Mouse (Mus musculus) lung, adult 2 months (tissue): Measurements from ENCODE around the gene Lrtm1. TPM values are rescaled to one million over a fixed set of nuclear protein-coding genes. Genes with fewer than 3 reads are reported as not detected.

Experiments
- DNase-seq: peaks from one replicate; pipeline ENCODE4 v3.0.0; 2022
- H3K4me1 ChIP-seq: fragments of 200-500 bp; 2 replicates; pipeline ENCODE4 v1.6.1; 2011; ENCODE audit warnings: low read length; ENCODE audit not compliant: control insufficient read depth, insufficient read depth
- H3K4me3 ChIP-seq: fragments of 200-500 bp; replicated peaks from 2 replicates; pipeline ENCODE3; 2011; ENCODE audit warnings: low read depth, mild to moderate bottlenecking, control low read depth, low read length; ENCODE audit errors: extremely low read depth
- CTCF ChIP-seq: fragments of 200-500 bp; IDR thresholded peaks from 2 replicates; pipeline ENCODE4 v1.5.1; 2011; ENCODE audit warnings: mild to moderate bottlenecking, low read length, control low read depth; ENCODE audit not compliant: insufficient read depth
- POLR2A ChIP-seq: fragments of 200-500 bp; IDR thresholded peaks from 2 replicates; pipeline ENCODE4 v1.6.1; 2011; ENCODE audit warnings: low read depth, mild to moderate bottlenecking, control low read depth, low read length, borderline replicate concordance; ENCODE audit errors: extremely low read depth
- WGBS: fragments of 180-500 bp; shearing (Covaris S2); methylation state at CpG from one replicate; pipeline ENCODE4 v1.1.7; 2018; 5-methylcytosine and 5-hydroxymethylcytosine counted together
- polyA plus RNA-seq: library from polyadenylated mRNA; depleted of rRNA; stranded (reverse); fragments of >200 nt; gene quantifications from 2 replicates; pipeline ENCODE4 v1.2.3, GENCODE M21; 2012

Gene Lrtm1
- polyA plus RNA-seq, 1 experiment, result 1.6 TPM

DNA sequence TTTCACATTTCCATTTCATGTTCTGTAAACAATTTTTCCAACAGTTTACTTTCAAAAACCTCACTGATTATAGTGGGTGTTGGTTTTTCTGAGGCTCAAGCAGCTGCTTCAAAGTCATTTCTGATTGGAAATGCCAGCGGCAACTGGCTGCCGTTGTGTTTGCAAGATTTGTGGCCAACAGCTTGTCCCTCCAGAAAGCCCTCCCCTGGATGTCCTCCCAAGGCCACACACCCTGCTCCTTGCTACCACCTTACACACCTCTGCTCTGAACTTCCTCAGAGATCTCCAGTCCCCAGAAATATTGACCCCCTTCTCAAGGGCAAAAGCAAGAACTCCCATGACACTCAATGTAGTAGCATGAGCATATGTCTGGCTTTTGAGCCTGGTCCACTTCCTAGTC lies 44.7 kb downstream of the Lrtm1 start:
- no peak for DNase-seq
- TF ChIP-seq CTCF (no peak), POLR2A (no peak)
- Histone ChIP-seq H3K4me3 (no peak overlapping the region), H3K4me1 (no peaks in the 10 kb centered on the region)
- 76% methylated on average over 2 of the region's 2 CpGs for WGBS

DNA sequence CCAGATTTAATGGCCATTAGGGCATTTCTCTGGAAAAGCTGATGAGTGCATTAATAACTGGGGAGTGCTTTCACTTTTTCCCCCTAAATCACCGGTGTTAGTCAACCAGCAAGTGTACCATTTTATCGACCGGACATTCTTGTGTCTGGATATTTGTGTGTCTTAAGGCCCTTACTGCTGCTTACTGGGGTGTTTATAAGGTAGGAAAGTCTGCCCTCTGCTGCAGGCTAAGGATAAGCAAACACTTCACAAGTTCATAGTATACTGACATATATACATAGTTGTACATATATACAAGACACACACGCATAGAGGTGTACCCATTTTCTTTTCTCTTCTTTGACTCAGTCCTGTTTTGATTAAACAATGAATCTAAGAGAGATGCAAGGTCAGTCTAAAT lies 55.7 kb downstream of the Lrtm1 start:
- 73% methylated on average over 4 of the region's 4 CpGs for WGBS
- DNase-seq, result no peak
- Histone ChIP-seq H3K4me1 (no peaks in the 10 kb centered on the region), H3K4me3 (no peak overlapping the region)
- TF ChIP-seq POLR2A, result no peak

DNA sequence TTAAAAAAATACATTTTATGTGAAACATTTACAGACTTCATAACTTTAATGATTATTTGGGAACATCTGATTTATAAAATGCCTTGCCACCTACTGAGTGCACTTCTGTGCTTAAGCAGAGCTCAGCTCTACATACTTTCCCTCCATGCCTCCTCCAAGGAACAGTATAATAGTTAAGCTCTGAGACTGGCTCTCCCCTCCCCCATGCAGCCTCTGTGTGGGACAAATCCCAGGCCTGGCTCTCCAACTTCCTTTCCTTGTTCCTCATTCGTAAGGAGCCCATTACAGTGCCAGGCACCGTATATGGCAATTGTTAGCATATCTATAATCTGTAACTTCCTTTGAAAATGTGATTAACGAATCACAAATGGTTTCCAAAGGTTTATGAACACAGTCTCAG lies 59.4 kb downstream of the Lrtm1 start:
- Histone ChIP-seq H3K4me1 (no peaks in the 10 kb centered on the region), H3K4me3 (no peak overlapping the region)
- WGBS, result 54% methylated on average over 3 of the region's 3 CpGs
- TF ChIP-seq CTCF (no peak), POLR2A (no peak)
- no peak for DNase-seq

DNA sequence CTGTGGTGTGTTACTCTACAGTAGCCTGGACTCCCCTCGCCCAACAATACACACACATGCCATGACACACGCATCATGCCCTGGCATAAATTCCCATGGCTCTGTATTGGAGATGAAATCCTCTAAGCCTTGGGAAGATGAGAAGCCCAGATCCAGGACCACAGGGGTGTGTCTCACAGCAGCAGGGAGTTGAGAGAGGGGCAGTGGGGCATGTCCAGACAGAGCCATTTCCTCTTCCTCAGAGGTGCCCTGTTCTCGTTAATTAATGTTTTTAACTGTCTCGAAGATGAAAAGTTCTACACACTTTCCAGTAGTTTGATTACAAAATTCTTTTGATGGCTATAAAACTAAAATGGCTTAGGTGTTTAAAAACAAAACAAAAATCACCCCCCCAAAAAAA lies 62.2 kb downstream of the Lrtm1 start:
- H3K4me1 ChIP-seq, result no peaks in the 10 kb centered on the region
- DNase-seq, result no peak
- 79% methylated on average over 4 of the region's 4 CpGs for WGBS
- H3K4me3 ChIP-seq, result no peak overlapping the region
- TF ChIP-seq POLR2A, result no peak
- no peak for TF ChIP-seq CTCF

DNA sequence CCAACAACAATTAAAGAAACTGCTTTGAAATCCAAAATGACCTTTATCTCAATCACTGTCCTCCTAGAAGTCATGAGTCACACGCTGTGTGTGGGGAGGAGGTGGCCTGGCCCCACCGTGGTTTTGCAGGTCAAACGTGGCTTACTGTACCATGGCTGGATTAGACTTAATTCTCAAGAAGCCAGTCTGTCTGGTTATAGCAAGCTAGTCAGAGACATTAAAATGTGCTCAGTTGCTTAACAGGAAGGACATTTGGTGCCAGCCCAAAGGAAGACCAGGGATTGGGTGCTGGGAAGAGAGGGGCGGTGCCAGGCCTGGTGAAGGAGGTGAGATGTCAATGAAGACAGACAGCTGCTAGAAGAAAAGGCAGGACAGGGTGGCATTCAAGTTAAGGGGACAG lies 62.6 kb downstream of the Lrtm1 start:
- Histone ChIP-seq H3K4me3 (no peak overlapping the region), H3K4me1 (no peaks in the 10 kb centered on the region)
- WGBS, result 57% methylated on average over 4 of the region's 4 CpGs
- DNase-seq, result no peak
- TF ChIP-seq CTCF (no peak), POLR2A (no peak)

DNA sequence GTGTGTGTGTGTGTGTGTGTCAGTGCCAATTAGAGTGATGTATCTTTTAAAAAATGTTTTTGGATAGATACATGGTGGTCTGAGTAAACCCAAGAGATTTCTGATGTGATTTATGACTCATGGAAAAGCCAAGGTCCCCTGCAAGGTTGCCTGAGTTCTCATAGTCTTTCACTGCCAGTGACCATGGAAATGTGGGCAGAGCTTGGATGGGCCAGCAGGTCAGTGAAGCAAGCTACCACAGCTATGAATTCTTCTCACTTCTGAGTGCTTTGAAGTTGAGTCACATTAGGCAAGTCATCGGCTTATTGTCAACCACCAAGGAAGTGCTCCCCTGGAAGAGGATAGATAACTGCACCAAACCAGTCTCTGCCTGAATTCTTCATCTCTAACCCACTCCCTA lies 64.2 kb downstream of the Lrtm1 start:
- TF ChIP-seq POLR2A (no peak), CTCF (no peak)
- no peak for DNase-seq
- no peaks in the 10 kb centered on the region for H3K4me1 ChIP-seq
- H3K4me3 ChIP-seq, result no peak overlapping the region
- 68% methylated on average over 1 of the region's 1 CpGs for WGBS
